ENCODE assay signal across 11 mouse cellular contexts in genomic region chr16:33921514-33921913, GRCm38 (mm10). TPM values are rescaled to one million over a fixed set of nuclear protein-coding genes. Genes with fewer than 3 reads are reported as not detected.
A peak's percentile ranks its signal among the peaks of the same experiment; 100 is the strongest.
DNase-seq lines count a peak whose midpoint lies in the region; ATAC-seq lines count a peak whose summit lies in the region.
"Had no signal": no experiment of that assay in that cellular context is flagged by ENCODE, and none has a peak within 500 bp of the region (broad histone marks: within the 10 kb centered on the region; RNA-seq: fewer than 3 reads in every experiment).

No protein-coding gene starts in this region.

- 29% methylated on average over 5 of the region's 5 CpGs for WGBS in kidney, embryonic 14.5 days
- WGBS in macrophage (ENCODE audit: missing documents), result 4% methylated on average over 5 of the region's 5 CpGs

- H3K79me2 ChIP-seq in macrophage (ENCODE audit: inconsistent target), result peaks cover 37% of the 10 kb centered on the region; the same call in 1 of the 2 replicates

- DNase-seq in kidney, postnatal 14 days, result no peak
- DNase-seq in urinary bladder, postnatal 14 days (ENCODE audit: low spot score), result no peak
- no peak for DNase-seq in retina, postnatal 1 day
- DNase-seq in spleen, adult 12 weeks (ENCODE audit: low spot score), result no peak
- DNase-seq: cerebellum, adult 8-10 months; heart, postnatal 36 days had no signal

- no peaks in the 10 kb centered on the region for H3K27me3 ChIP-seq in kidney, embryonic 14.5 days (ENCODE audit: control insufficient read depth, insufficient read depth, low read length)

- no peak; the same call in 1 of the 2 replicates for ATAC-seq in kidney, embryonic 14.5 days (ENCODE audit: low FRiP score, low TSS enrichment)
- peak; percentile 27; the same call in 1 of the 2 replicates for ATAC-seq in common myeloid progenitor, adult 5-6 weeks (replicated peaks; ENCODE audit: low read depth, poor library complexity, severe bottlenecking)
- peak; percentile 68 for ATAC-seq in granulocyte monocyte progenitor cell, adult 5-6 weeks (replicated peaks; ENCODE audit: poor library complexity, severe bottlenecking)

- no peak overlapping the region for H3K4me3 ChIP-seq in kidney, embryonic 14.5 days (ENCODE audit: low read length)
- no peak overlapping the region for H3K4me3 ChIP-seq in macrophage (ENCODE audit: inconsistent target)
- H3K4me3 ChIP-seq: midbrain, embryonic 10.5 days had no signal

- peaks cover 3% of the 10 kb centered on the region; the same call in 1 of the 2 replicates for H3K36me3 ChIP-seq in kidney, embryonic 14.5 days (ENCODE audit: control insufficient read depth, insufficient read depth, low read length)
- H3K36me3 ChIP-seq in macrophage (ENCODE audit: inconsistent target), result peaks cover 10% of the 10 kb centered on the region; the same call in 1 of the 2 replicates

- H3K4me1 ChIP-seq in kidney, embryonic 14.5 days (ENCODE audit: control insufficient read depth, insufficient read depth, low read length), result peaks cover 41% of the 10 kb centered on the region

- H3K27ac ChIP-seq in kidney, embryonic 14.5 days (ENCODE audit: low read depth, low read length), result peak overlapping the region; percentile 80
- peak overlapping the region; percentile 100 for H3K27ac ChIP-seq in macrophage

- no peaks in the 10 kb centered on the region for H3K9me3 ChIP-seq in kidney, embryonic 14.5 days (ENCODE audit: control insufficient read depth, low read length)
- H3K9me3 ChIP-seq: midbrain, embryonic 10.5 days had no signal

- H3K4me2 ChIP-seq in kidney, embryonic 14.5 days (replicated peaks; ENCODE audit: low read depth, low read length), result no peak overlapping the region

- H3K9ac ChIP-seq in kidney, embryonic 14.5 days (ENCODE audit: low read depth, low read length), result no peak overlapping the region

RNA-seq across cellular contexts. Expression of gene Umps, which starts 45.3 kb away (rescaled TPM):
- polyA plus RNA-seq in kidney, embryonic 14.5 days (2014; fragmentation: Nextera tagmentation; extraction: Ambion mirVana), result 49.7 and 72.2 TPM in 2 replicates
- total RNA-seq in common myeloid progenitor, adult 5-6 weeks (2017), result 102 TPM in 2 replicates
- 69.3 and 73.3 TPM in 2 replicates for total RNA-seq in granulocyte monocyte progenitor cell, adult 5-6 weeks (2014; fragmentation: Nextera tagmentation)
- total RNA-seq in granulocyte monocyte progenitor cell, adult 5-6 weeks (2017), result 129 and 134 TPM in 2 replicates
- 10 to 100 TPM in 2 of 26 experiments, 1 to 10 TPM in 20, under 1 TPM in 4; 0.51 to 13.5 (median 3.7) TPM for total RNA-seq in macrophage (2018; cell fraction: chromatin; rRNA removed)
- total RNA-seq in macrophage (2018; cell fraction: cytosol; rRNA removed), result 10 to 100 TPM in 19 of 26 experiments, 1 to 10 TPM in 7; 6.9 to 17.3 (median 12.8) TPM
- total RNA-seq in macrophage (2018; cell fraction: nucleus; rRNA removed), result 10 to 100 TPM in 4 of 26 experiments, 1 to 10 TPM in 22; 2.0 to 17.8 (median 4.3) TPM
- polyA plus RNA-seq in macrophage (2018), result 11.6 to 23.0 TPM (median 12.1 TPM) in 3 replicates
